Mouse (Mus musculus): ENCODE measurements around the gene Cdkl2. TPM values are rescaled to one million over a fixed set of nuclear protein-coding genes. Genes with fewer than 3 reads are reported as not detected.

Gene Cdkl2
- 10 to 100 TPM in 1 of 4 experiments, 1 to 10 TPM in 3; 7.3 to 11.3 (median 8.0) TPM for total RNA-seq (2022)

- DNase-seq = no peak
Observed at GRCm38 (mm10) chr5:92043783-92044182, at the start of gene Cdkl2. Gene Cdkl2, minus strand, starts transcription at chr5:92043883.

GRCm38 (mm10) chr5:92087469-92087868 is 43.8 kb upstream of the Cdkl2 start:
- DNase-seq = no peak

- DNase-seq = peak; percentile 45
Observed at GRCm38 (mm10) chr5:92085821-92086550, 42.3 kb upstream of the Cdkl2 start.

DNA sequence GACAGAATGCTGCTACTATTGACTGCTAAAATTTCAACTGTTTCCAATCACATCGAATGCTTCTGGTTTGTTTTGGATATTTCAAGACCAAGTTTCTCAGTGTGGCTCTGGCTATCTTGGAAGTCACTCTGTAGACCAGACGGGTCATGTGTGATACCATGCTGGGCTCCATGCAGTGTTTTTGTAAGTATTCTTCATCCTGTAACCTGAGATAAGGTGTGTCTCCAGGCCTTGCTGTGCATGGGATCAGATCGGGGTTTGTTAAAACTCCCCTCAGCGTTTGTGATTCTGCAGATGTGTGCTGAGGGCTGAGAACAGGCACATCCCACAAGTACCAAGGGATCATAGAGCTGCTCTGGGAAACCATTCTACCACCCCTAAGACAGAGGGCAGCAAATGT is 41.6 kb upstream of the Cdkl2 start:
- no peak for DNase-seq

- DNase-seq = peak; percentile 96
Observed at GRCm38 (mm10) chr5:92083417-92084038, 39.8 kb upstream of the Cdkl2 start, which contains the start of gene G3bp2. Gene G3bp2, minus strand, starts transcription at chr5:92083719.

DNA sequence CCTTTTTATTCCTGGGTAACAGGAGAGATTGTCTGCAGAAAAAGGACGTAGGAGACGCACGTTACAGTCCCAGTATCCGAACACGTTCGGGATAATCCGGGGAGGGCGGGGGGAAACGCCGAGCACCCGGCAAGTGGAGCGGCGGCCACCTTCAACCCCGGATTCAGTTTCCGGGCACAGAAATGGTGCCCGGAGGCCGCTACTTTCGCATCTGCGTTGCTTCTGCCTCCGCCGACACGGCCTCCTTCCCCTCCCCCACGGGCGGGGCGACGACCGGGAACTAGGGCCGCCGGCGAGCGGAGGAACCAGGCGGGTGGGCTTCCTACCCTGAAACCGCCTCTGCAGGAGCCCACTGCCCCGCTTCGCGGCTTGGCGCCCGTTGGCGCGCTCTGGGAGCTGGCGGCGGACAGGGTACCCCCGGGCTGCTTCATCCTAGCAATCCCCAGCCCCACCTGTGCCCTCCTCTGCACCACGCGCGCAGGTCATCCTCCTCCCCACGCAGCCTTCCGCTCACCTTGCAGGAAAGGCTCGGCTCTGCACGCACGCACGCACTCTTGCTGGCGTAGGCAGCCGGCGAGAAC is 39.2 kb upstream of the Cdkl2 start:
- peak; percentile 58 for DNase-seq

GRCm38 (mm10) chr5:92081326-92081725 is 37.6 kb upstream of the Cdkl2 start:
- no peak for DNase-seq

DNA sequence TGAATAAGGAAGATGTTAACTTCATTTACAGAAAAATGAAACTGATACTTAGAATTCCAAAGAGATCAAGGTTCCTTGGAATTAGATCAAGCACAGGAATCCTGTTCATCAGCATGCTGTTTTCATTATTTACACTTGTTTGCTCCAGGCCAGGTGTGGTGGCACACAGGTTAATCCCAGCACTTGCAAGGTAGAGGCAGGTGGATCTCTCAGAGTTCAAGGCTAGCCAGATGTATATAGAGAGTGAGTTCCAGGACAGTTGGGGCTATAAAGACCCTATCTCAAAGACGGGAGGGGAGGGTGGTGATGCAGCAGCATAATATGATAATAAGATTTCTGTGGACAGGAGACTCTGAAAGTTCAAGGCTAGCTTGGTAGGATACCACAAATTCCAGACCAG is 36.7 kb upstream of the Cdkl2 start:
- DNase-seq = no peak

- DNase-seq = no peak
Observed at GRCm38 (mm10) chr5:92079304-92079703, 35.6 kb upstream of the Cdkl2 start.

GRCm38 (mm10) chr5:92078751-92079150 is 35.1 kb upstream of the Cdkl2 start:
- DNase-seq = no peak

GRCm38 (mm10) chr5:92076273-92076672 is 32.6 kb upstream of the Cdkl2 start:
- DNase-seq = no peak

DNA sequence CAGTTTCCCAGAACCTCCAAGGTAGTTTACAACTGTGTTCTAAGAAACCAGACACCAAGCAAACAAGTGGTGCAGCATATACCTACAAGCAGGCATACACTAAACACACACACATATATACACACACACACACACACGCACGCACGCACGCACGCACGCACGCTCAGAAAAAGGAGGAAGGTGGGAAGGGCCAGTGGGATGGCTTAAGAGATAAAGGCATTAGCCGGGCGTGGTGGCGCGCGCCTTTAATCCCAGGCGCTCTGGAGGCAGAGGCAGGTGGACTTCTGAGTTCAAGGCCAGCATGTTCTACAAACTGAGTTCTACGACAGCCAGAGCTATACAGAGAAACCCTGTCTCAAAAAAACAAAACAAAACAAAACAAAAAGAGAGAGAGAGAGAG is 30.4 kb upstream of the Cdkl2 start:
- DNase-seq = no peak

- DNase-seq = no peak
Observed at GRCm38 (mm10) chr5:92063192-92063591, 19.5 kb upstream of the Cdkl2 start.

- no peak for DNase-seq
Observed at GRCm38 (mm10) chr5:92052866-92053265, 9.2 kb upstream of the Cdkl2 start.

GRCm38 (mm10) chr5:92050419-92050818 is 6.7 kb upstream of the Cdkl2 start:
- DNase-seq = no peak

DNA sequence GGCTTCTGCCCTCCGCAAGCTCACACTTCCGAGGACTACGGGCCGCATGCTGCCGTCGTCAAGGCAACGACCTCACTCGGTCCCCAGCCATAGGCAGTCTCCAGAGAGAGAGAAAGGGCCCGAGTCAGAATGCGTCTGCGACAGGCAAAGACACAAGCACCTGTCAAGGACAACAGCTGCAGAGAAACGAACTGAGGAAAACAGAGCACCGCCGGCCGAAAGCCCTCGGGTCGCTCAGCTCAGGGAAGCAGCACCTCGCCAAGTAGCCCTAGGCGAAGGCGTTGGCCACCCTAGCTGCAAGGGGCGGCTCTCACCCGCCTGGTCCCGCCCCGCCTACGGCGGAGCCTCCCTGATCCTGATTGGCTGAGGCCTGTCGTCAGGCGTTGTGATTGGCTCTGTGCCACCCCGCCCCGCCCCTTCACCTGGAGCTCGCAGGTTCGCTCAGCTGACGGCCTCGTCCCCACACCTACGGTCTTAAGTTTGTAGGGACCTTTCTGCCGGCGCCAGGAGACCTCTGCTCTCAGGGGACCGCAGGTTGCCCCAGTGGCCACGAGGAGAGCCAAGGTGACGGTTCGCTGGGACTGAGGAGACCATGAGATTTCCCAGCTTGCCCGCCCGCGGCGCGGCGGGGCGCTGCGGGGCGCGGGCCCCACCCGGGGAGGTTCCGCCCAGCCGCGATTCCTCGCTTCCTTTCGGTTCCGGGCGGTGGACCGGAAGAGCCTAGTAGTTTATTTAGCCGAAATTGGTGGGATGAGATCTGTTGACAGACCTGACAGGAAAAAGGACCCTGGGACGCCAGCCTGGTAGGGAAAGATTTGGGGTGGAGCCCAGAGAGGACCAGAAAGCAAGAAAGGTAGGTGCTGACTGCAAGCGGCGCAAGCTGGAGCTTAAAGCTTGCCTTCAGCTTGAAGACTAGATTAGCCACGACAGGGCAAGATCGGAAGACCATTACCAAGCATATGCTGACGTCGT is 1.0 kb downstream of the Cdkl2 start:
- DNase-seq = peak; percentile 91

DNA sequence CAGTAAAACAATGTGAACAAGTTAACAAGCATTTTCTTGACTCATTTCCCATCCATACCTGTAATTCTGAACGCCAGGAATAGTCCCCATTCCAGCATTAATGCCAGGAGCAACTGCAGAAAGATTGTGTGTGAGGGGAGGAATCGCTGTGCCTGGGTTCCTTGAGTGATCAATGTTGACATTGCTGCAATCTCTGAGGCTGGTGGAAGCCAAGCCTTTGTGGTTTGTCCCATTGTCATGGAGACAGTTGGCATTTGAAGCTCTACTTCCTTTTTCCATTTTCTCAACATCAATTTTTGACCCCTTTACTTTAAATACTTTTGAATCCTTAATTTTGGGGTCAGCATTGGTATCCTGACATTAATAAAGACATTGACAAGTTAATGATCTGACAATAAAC is 23.7 kb downstream of the Cdkl2 start:
- DNase-seq = no peak

GRCm38 (mm10) chr5:92011756-92012155 is 31.9 kb downstream of the Cdkl2 start:
- DNase-seq = no peak

GRCm38 (mm10) chr5:92009827-92010226 is 33.9 kb downstream of the Cdkl2 start:
- no peak for DNase-seq

- no peak for DNase-seq
Observed at GRCm38 (mm10) chr5:92003011-92003410, 40.7 kb downstream of the Cdkl2 start.

- no peak for DNase-seq
Observed at GRCm38 (mm10) chr5:92000770-92001169, 42.9 kb downstream of the Cdkl2 start.

GRCm38 (mm10) chr5:91994546-91994945 is 49.1 kb downstream of the Cdkl2 start:
- no peak for DNase-seq

GRCm38 (mm10) chr5:91993061-91993460 is 50.6 kb downstream of the Cdkl2 start:
- DNase-seq = no peak

All from adrenal gland, adult 8-10 months (tissue).